Mouse (Mus musculus): ENCODE measurements around the gene Stat1.

The Stat1 gene

DNA sequence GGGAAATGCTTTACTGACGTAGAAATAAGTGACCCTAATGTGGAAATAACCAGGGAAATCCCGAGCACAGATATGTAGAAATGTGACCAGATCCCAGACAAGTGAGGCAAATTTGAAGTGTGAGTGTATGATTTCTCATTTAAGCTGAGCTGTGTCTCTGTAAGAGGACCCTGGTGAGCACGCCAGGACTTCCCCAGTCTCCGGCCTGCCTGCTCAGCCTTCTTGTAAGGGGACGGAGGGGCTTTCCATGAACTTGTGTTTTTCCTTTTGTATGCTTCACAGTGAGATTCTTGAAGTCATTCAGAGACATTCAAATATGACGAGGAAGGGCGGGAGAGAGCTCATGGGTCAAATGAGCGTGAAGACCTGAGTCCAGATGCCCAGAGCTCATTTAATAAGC lies 14.0 kb downstream of the Stat1 start:
- no peak for DNase-seq

DNA sequence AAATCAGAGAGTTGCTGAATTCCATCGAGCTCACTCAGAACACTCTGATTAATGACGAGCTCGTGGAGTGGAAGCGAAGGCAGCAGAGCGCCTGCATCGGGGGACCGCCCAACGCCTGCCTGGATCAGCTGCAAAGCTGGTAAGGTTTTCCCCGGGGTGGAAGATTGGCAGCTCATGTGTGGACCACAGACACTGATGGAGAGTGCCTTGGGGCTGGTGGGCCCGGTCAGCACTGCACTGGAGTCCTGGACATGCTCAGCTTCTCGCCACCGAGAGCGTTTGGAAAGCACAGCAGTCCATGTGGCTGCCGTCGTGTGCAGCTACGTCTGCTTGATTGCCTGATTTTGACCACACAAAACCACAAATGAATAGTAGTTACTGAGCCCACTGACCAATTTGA lies 18.1 kb downstream of the Stat1 start:
- no peak for DNase-seq

DNA sequence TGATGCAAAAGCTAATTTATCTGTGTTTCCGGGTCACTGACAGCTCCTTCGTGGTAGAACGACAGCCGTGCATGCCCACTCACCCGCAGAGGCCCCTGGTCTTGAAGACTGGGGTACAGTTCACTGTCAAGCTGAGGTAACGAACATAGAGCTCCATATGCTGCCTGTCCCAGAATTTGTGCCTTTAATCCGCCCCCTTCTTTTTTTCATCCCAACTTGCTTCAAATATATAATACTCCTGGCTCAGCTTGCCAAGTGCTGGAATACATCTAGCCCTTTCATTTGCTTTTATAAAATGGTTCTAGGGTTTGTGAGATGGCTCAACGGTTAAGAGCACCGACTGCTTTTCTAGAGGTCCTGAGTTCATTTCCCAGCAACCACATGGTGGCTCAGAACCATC lies 21.3 kb downstream of the Stat1 start:
- DNase-seq: no peak

DNA sequence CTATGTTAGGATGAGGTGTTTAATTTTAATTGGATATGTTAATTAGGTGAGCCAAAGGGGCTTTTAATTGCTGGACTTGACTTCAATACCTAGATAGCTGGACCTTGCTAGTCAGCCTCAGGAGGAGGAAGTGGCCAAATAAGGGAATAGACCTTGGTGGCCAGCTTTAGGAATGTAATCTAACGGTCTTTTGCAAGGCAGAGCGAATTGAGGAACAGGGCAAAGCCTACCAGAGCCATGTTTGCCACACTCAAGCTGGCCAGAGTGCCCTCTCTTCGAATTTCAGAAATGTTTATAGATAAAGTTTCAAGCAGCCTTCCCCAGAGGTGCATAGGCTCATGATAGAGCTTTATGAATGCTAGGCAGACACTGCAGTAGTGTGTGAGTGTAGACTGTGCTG lies 22.2 kb downstream of the Stat1 start:
- no peak for DNase-seq

DNA sequence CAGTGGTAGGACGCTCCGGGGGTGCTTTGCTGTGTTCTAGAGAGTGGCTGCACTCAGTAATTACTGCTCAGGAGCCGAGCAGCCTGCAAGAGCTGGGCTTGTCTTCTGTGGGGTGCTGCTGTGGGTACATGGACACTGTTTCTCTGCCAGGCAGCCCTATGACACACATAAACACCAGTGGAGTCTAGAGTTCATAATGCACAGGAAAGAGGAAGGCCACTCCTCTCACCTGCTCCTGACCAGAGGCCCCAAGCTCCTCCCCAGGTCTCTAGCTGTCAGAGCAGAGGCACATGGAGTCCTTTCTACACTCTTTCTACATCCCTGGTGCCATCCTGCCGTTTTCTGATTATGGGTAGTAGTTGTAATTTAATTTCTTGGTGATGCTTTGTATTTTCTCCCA lies 22.9 kb downstream of the Stat1 start:
- DNase-seq: no peak

DNA sequence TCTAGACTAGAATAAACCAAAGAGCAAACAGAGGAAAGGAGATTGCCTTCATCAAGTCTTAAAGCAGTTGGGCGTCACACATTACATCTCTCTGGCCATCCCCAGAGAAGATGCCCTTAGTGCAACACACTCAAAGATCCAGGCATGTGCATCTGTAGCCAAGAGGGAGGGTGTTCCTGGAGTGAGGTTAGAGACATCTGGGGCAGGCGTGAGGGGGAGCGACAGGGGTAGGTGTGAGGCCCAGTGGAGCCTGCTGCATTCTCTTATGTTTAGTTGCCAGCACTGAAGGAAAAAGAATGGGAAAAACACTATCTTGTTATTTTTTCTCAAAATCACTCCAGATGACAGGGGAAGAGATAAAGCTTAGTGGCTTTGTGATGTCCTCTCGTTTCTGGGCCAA lies 24.0 kb downstream of the Stat1 start:
- no peak for DNase-seq

DNA sequence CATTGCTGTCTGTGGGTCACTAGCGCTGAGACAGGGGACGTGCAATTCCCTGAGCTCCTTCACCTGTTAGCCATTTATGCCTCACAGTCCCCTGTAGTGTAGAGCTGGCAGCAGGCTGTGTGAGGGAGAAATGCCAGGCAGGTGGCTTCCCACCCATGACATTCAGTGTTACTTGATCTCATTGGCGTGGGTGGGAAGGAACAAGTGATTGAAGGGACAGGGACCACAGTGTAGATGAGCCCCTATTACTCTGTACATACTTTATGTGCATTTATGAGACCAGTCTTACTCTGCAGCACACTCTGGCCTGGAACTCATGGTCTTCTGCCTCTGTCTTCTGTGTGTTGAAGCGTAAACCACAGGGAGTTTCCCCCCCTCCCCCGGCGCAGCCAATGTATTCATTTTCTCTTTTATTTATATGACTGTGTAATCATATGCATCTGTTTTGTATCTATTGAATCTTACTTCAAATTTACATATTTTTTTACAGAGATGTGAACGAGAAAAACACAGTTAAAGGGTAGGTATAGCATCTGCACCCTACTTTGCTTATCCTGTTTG lies 24.4 kb downstream of the Stat1 start:
- no peak for DNase-seq

DNA sequence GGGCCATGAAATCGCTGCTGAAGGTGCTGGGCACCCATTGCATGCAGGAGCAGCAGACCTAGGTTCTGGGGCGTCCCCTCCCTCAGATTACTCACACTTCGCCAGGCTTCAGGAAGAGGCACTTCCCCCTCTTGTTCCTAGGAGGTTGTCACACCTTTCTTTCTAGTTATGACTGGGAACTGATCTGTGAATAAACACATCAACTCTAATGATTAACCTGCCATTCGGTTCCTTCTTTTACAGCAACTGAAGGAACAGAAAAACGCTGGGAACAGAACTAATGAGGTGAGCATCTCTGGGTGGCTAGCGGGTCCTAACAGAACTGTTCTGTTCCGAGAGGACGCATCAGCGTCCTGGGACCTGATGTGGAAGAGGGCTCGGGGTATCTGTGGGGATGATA lies 25.7 kb downstream of the Stat1 start:
- DNase-seq: no peak

DNA sequence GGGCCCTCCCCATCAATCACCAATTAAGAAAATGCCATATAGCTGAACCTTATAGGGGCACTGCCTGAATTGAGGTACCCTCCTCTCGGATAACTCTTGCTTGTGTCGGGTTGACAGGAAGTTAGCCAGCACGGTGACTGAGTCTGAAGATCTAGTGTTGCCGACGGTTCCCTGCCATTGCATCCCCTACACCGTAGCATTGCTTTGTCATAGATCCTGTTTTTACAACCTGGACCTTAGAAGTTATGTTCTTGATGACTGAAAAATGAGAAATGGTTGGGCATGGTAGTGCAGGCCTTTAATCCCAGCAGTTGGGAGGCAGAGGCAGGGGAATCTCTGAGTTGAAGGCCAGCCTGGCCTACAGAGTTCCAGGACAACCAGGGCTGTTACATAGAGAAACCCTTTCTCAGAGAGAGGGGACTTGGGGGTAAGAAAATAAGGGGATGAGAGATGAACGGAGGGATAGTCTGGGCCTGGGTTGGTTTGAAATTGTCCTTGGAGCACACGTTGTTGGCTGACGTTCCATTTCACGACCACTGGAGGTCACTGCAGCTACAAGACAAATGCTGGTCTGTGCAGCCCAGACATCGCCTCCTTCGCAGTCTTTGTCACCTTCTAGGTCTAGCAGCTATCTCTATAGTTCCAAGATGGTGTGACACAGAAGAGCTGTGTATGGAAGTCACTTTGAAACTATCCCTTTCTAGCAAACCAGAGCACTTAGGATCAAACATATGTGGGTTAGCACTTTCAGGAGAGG lies 27.2 kb downstream of the Stat1 start:
- peak in 1 of 2 experiments; percentile 61 for DNase-seq

DNA sequence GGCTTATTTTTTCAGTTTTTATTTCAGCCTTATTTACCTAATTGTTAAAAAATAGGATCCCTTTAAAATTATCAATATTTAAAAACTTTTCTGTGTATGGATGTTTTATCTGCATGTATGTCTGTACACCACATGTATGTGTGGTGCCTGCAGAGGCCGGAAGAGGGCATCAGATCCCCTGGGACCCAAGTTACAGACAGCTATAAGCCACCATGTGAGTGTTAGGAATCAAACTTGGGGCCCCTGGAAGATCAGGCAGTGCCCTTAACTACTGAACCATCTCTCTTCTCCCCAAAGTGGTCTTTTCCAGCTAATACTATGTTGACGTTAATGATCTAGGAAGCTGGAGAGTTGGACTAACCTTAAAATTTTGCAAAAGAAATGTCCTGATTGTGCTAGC lies 28.2 kb downstream of the Stat1 start:
- DNase-seq: peak in 1 of 2 experiments; percentile 2

DNA sequence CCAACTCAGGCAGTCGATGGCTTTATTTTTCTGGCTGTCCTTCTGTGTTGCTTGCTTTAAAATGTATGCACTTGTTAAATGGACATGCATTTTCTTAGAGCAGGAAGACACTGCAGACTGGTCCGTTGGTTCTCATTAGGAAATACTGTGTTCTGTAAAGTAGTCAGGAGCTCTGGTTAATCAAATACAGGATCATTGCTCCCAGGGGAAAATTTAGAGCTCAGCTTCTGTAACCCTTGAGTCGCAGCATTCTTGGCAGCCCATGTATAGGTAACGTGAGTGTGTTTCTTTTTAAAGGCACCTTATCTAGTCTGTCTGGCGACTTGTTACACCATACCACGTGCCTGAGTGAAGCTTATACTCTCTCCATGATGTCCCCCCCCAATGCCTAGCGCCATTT lies 28.9 kb downstream of the Stat1 start:
- no peak for DNase-seq

DNA sequence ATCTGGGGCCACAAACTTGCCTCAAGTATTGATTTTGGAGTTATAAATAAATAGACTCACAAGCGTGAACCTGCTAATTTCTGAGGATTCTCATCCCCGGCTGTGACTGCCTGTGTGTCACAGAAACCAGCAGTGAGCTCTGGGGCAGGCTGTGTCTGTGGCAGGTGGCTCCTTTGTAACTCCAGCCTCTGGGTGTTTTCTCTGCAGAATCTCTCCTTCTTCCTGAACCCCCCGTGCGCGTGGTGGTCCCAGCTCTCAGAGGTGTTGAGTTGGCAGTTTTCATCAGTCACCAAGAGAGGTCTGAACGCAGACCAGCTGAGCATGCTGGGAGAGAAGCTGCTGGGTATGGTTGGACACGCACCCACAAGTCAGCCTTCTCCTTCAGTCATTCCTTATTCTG lies 29.5 kb downstream of the Stat1 start:
- DNase-seq: no peak

DNA sequence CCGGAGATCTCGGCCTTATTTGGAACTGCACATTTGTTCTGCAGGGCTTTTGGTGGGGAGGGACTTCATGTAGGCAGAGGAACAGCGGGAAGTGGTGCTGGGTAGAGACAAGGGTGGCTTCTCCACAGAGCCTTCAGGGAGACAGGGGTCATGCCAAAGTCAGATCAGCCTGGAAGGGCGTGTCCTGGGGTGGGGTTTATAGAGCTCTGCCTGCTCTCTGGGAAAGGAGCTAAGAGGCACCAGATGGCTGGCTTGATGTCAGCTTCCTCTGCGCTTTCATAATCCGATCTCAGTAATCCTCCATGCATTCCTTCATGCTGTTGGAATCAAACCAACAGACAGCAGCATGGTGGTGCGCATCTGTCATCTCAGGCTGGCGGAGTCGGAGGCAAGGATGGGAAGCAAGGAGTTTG lies 30.7 kb downstream of the Stat1 start:
- peak; percentile 35 to 50 for DNase-seq

DNA sequence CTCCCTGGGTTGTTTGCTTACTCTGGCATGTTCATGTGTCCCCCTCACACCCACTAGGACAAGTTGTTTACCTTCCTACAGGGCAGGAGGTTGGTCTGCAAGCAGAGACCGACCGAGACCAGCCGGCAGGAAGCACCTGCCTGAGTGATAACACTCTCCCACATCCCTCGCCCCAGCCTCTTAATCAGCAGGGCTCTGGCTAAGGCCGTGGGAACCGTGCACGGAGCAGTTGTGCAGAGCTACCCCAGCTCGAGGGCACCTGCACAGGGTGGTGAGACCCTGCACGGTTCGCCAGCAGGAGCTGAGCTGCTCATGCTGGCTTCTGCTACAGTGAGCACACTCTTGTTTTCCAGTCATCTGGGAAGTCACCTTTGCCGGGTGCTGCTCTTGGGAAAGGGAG lies 31.4 kb downstream of the Stat1 start:
- DNase-seq: no peak

DNA sequence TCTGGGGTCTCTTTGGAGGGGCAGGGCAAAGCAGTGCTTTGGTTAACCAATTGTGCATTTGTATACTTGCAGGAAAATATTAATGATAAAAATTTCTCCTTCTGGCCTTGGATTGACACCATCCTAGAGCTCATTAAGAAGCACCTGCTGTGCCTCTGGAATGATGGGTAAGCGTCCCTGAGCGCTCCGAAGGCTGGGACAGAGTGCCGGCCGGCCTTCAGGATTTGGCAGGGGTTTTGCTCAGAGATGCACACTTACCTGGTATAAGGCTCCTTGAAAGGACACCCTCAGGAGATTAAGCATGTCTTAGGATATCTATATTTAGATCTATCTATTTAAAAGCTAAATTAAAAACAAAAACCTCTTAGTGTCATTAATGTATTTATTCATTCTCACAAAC lies 31.9 kb downstream of the Stat1 start:
- DNase-seq: no peak

DNA sequence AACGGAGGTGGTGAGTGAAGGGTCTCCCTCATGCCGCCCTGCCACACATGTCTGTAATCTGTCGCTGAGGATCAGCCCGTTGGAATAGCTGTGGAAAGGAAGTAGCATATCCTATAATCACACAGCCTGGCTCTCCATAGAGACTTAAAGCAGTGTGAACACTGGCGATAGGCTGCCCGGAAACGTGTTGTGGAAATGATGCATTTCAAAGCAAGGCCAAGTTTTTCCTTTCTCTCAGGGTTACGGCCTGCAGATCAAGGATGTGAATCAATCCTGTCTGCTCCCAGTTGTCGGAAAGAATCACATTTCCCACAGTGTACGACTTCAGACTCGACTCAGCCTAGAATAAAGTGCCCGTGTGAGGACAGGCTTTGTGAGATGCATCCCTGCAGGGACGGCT lies 33.1 kb downstream of the Stat1 start:
- DNase-seq: no peak

DNA sequence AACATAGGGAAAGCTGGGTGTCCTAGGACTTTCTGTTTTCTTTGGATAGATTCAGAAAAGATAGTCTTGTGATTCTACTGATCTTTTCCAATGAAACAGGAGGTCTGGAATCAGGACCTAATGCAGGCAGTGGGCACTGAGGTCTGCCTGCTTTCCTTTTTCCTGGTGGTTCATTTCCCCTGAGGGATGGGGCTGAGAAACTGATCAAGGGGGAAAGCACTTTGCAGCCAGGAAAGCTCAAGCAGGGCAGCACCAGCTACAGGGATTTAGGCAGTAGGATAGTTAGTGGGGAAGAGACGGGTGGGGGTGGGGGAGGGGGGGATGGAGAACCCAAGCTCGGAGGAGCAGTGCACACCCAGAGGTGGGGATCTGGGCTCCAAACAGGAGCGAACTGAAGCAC lies 33.7 kb downstream of the Stat1 start:
- no peak for DNase-seq

DNA sequence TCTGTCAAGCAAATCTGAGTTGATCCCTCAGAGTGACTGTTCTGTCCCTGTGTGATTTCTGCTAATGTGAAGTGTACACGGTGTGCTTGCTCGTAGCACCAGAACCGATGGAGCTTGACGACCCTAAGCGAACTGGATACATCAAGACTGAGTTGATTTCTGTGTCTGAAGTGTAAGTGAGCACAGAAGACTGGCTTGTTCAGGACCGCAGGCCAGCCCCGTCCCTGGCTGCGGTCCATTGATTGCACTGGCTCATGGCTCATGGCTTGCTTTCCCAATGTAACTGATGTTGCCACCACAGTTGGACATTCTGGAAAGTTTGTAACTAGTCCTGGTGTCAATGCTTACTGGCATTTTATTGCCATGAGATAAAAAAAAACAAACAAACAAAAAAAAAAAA lies 35.6 kb downstream of the Stat1 start:
- no peak for DNase-seq

DNA sequence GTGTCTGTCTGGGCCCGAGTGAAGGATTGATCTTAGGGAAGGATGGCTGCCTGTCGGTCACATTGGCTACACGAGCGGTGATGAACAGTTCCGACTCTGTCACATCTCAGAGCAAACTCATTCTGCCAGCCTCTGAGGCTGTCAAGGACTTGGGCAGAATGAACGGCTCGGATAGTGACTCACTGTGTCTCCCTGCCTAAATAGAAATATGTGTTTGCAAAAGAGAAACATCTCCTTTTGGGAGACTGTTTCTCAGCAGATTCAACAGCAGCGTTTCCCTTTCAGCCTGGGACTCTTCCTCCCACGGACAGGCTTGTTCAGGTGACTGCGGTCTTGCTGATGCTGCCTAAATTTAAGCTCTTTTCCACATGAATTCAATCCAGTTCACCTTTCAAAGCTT lies 37.1 kb downstream of the Stat1 start:
- no peak for DNase-seq

DNA sequence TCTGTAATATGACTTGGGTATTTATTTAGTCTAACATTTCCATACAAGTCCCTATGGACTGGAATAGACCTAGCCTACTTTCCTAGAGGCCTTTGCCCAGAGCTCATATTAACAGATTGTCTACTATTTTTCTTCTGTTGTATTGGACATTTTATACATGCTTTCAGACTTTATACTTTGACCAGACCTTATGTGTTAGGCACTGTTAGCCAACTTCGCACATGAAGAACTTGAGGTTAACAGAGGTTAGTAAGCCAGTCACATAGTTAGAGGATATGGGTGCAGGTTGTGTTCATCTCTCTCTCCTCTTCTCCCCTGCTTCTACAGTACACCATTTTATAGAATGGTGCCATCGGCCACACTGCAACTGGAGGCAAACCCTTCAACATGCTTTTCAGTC lies 38.8 kb downstream of the Stat1 start:
- no peak for DNase-seq

DNA sequence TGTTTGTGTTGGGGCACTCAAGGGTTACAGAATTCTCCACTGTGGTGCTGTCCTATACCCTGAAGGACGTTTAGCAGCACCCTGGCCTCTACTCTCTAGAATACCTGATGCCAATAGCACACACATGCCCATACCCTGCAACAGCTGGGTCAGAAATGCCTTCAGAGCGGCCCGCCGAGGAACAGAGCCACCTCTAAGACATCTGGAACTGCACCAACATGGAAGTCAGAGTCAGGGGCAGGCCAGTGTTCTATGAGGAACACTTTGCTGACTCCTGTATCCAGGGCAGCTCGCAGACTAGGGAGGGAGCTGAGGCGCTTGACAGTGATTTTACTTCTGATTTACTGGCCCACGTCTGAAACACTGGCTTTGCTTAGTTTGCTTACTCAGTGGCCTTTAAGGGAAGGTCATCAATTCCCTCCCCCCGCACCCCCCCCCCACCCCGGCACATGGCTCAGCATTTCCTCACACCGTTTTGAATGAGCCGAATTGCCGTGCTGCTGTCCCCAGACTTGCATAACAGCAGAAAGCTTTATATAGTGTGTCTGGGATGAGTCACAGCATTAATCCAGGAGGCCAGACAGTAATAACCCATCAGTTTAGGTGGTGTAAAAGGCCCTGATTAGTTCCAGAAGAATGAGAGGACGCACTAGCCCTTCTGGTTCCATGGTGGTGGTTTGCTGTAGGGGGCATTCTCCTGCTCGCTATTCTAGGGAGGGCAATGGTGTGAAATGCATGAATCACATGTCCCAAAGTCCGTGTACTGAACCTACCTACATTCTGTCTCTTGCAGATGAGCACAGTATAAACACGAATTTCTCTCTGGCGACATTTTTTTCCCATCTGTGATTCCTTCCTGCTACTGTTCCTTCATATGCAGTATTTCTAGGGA lies 39.5 kb downstream of the Stat1 start:
- DNase-seq: no peak

DNA sequence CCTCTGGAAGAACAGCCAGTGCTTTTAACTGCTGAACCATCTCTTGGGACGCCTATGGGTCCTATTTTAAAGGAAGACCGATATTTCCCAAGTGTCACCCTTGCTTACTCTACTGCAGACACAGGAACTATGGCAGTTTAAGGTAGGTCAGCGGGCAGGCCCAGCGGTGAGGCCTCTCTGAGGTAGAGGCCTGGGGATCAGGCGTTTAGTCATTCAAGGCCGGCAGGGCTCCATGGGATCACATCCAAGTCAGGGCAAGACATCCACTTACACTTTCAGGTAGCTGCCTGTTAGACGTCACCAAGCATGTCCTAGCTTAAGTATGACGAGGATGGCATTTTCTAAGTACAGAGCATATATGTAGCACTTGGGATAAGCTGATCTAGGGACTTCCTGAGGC lies 41.9 kb downstream of the Stat1 start:
- no peak for DNase-seq

DNA sequence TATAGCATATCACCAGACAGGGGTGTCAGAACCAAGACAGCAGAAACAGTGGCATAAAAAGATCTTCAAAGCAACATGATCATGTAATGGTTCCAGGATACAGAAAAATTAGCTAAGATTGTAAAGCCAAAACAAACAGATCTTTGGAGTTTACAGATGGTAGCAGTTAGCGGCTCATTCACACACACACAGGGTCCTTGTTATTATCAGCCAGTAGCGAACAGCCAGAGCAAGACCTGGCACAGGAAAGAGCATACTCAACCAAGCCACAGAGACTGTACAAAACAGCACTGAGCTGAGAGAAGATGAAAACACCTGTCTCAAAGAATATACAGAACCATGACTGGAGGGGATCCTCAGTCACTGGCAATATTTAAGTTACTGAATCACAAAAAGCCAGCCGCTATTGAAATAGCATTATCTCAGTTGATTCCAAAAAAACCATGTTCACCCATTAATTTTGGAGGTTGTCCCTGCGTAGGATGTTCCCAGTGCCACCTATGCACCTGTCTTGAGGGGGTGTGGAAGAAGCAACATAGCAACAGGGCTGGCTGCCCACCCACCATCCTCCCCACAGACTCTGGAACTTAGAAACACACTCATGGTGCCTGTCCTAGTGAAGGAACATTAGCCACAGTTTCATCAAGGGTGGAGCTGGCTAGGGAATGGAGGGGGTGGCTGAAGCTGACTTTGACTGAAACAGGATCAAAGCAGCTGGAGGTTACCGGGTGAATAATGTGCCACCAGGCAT lies 44.6 kb downstream of the Stat1 start:
- DNase-seq: no peak

Data from lung, postnatal 4 days (tissue).